Mouse (Mus musculus) liver, adult 2 months (tissue): ENCODE data around the gene Npvf. TPM values are rescaled to one million over a fixed set of nuclear protein-coding genes. Genes with fewer than 3 reads are reported as not detected.

Experiments
- DNase-seq: peaks from one replicate; pipeline ENCODE4 v3.0.0-alpha.2; 2011; ENCODE audit warnings: low read depth, low spot score; ENCODE audit errors: extremely low read depth
- H3K27ac ChIP-seq: fragments of 200-500 bp; replicated peaks from 2 replicates; pipeline ENCODE4 v1.5.1; 2012; ENCODE audit warnings: low read depth, mild to moderate bottlenecking, control low read depth, inconsistent platforms, low read length; ENCODE audit not compliant: insufficient read depth
- H3K27me3 ChIP-seq: fragments of 200-500 bp; 2 replicates; pipeline ENCODE4 v1.6.1; 2012; ENCODE audit warnings: mild to moderate bottlenecking, moderate library complexity, low read length, inconsistent platforms; ENCODE audit not compliant: control insufficient read depth, insufficient read depth
- H3K36me3 ChIP-seq: fragments of 200-500 bp; 2 replicates; pipeline ENCODE4 v1.6.1; 2012; ENCODE audit warnings: low read length, inconsistent platforms; ENCODE audit not compliant: control insufficient read depth, insufficient read depth
- H3K4me1 ChIP-seq: fragments of 200-500 bp; 2 replicates; pipeline ENCODE4 v1.6.1; 2011; ENCODE audit warnings: low read length; ENCODE audit not compliant: control insufficient read depth, insufficient read depth
- H3K4me3 ChIP-seq: fragments of 200-500 bp; 2 replicates; pipeline ENCODE4 v1.5.1; 2011; ENCODE audit warnings: low read depth, mild to moderate bottlenecking, control low read depth, low read length, moderate library complexity; ENCODE audit not compliant: insufficient read depth
- H3K79me2 ChIP-seq: fragments of 200-500 bp; 2 replicates; pipeline ENCODE4 v1.6.1; 2012; ENCODE audit warnings: inconsistent platforms, mild to moderate bottlenecking, low read length, moderate library complexity; ENCODE audit not compliant: control insufficient read depth, insufficient read depth
- H3K9ac ChIP-seq: fragments of 200-500 bp; 2 replicates; pipeline ENCODE4 v1.6.1; 2012; ENCODE audit warnings: low read depth, mild to moderate bottlenecking, control low read depth, inconsistent platforms, low read length
- CTCF ChIP-seq: fragments of 200-500 bp; IDR thresholded peaks from 2 replicates; pipeline ENCODE4 v1.5.1; 2011; ENCODE audit warnings: low read depth, low read length, control low read depth
- POLR2A ChIP-seq: fragments of 200-500 bp; IDR thresholded peaks from 2 replicates; pipeline ENCODE4 v1.6.1; 2011; ENCODE audit warnings: low read length, control low read depth; ENCODE audit not compliant: insufficient read depth; ENCODE audit errors: extremely low read depth
- WGBS: fragments of 180-500 bp; shearing (Covaris S2); methylation state at CpG from one replicate; pipeline ENCODE4 v1.1.7; 2018; 5-methylcytosine and 5-hydroxymethylcytosine counted together
- polyA plus RNA-seq: library from polyadenylated mRNA; depleted of rRNA; stranded (reverse); fragments of >200 nt; gene quantifications from 2 replicates; pipeline ENCODE4 v1.2.3, GENCODE M21; 2012; rRNA removed
- total RNA-seq: library from RNA; depleted of rRNA; stranded (reverse); fragments of >200 nt; gene quantifications from 2 replicates; pipeline ENCODE4 v1.2.3, GENCODE M21; 2014; rRNA removed

Gene Npvf
- total RNA-seq (not detected in 2 replicates), polyA plus RNA-seq (not detected in 2 replicates)

GRCm38 (mm10) chr6:50654356-50654755 is at the start of gene Npvf:
Gene Npvf (minus strand): TSS chr6:50654439.
- H3K27ac ChIP-seq, result no peak within 1 kb of the TSS
- H3K4me1 ChIP-seq, result no peaks in the 10 kb centered on the region
- TF ChIP-seq CTCF, result no peak
- no peak for TF ChIP-seq POLR2A
- no peak within 1 kb of the TSS for H3K9ac ChIP-seq
- DNase-seq, result no peak
- H3K36me3 ChIP-seq, result no peaks in the 10 kb centered on the region
- H3K4me3 ChIP-seq, result no peak within 1 kb of the TSS
- 75% methylated on average over 4 of the region's 4 CpGs for WGBS
- H3K27me3 ChIP-seq, result no peaks in the 10 kb centered on the region
- no peaks in the 10 kb centered on the region for H3K79me2 ChIP-seq

- H3K79me2 ChIP-seq, result no peaks in the 10 kb centered on the region
- no peak for DNase-seq
- no peaks in the 10 kb centered on the region for H3K36me3 ChIP-seq
- no peak overlapping the region for H3K27ac ChIP-seq
- no peaks in the 10 kb centered on the region for H3K4me1 ChIP-seq
- H3K27me3 ChIP-seq, result no peaks in the 10 kb centered on the region
- H3K9ac ChIP-seq, result no peak overlapping the region
- 80% methylated on average over 15 of the region's 15 CpGs for WGBS
- TF ChIP-seq POLR2A (no peak), CTCF (no peak)
- no peak overlapping the region for H3K4me3 ChIP-seq
Measured at GRCm38 (mm10) chr6:50689121-50689815, 35.0 kb upstream of the Npvf start.

DNA sequence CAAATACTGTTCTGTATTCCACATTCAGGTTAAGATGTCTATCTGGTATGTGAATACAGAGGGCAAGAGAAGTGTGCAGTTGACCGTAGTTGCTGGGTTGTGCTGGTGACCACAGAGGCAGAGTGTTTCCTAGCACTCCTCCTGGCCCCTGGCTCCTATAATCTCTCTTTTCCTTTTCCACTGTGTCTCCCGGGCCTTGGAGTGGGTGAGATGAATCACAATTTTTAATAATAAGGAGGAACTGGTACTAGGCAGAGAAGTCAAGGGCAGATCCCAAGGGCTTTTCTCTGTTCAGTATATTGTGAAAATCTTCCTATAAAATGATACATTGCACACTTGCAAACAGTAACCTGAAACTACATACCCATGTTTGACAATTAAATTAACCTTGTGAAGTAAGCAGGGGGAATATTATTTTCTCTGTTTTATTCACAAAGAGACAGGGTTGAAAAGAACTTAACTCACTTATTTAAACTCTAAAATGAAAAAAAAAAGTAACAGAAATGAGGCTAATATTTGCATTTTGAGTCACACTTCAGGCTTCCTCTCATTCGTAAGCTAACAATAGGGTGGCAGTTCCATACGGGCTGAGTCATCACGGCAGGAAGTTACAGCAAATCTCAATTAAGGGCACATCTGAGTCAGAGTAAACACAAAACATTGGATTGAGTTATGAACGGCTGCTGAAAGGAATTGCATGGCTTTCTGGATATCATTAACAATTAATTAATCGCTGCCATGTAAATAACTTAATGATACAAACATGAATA is 30.6 kb upstream of the Npvf start:
- Histone ChIP-seq H3K4me3 (no peak overlapping the region), H3K79me2 (no peaks in the 10 kb centered on the region), H3K36me3 (no peaks in the 10 kb centered on the region), H3K4me1 (no peaks in the 10 kb centered on the region), H3K27me3 (no peaks in the 10 kb centered on the region; the same call in 1 of the 2 replicates), H3K9ac (no peak overlapping the region), H3K27ac (no peak overlapping the region)
- TF ChIP-seq POLR2A (no peak), CTCF (no peak)
- 59% methylated on average over 7 of the region's 7 CpGs for WGBS
- DNase-seq, result no peak

GRCm38 (mm10) chr6:50681491-50681890 is 27.3 kb upstream of the Npvf start:
- Histone ChIP-seq H3K9ac (no peak overlapping the region), H3K27ac (no peak overlapping the region), H3K36me3 (no peaks in the 10 kb centered on the region), H3K4me1 (no peaks in the 10 kb centered on the region), H3K27me3 (no peaks in the 10 kb centered on the region; the same call in 1 of the 2 replicates), H3K79me2 (no peaks in the 10 kb centered on the region), H3K4me3 (no peak overlapping the region)
- DNase-seq, result no peak
- 46% methylated on average over 5 of the region's 5 CpGs for WGBS
- no peak for TF ChIP-seq POLR2A
- no peak for TF ChIP-seq CTCF

DNA sequence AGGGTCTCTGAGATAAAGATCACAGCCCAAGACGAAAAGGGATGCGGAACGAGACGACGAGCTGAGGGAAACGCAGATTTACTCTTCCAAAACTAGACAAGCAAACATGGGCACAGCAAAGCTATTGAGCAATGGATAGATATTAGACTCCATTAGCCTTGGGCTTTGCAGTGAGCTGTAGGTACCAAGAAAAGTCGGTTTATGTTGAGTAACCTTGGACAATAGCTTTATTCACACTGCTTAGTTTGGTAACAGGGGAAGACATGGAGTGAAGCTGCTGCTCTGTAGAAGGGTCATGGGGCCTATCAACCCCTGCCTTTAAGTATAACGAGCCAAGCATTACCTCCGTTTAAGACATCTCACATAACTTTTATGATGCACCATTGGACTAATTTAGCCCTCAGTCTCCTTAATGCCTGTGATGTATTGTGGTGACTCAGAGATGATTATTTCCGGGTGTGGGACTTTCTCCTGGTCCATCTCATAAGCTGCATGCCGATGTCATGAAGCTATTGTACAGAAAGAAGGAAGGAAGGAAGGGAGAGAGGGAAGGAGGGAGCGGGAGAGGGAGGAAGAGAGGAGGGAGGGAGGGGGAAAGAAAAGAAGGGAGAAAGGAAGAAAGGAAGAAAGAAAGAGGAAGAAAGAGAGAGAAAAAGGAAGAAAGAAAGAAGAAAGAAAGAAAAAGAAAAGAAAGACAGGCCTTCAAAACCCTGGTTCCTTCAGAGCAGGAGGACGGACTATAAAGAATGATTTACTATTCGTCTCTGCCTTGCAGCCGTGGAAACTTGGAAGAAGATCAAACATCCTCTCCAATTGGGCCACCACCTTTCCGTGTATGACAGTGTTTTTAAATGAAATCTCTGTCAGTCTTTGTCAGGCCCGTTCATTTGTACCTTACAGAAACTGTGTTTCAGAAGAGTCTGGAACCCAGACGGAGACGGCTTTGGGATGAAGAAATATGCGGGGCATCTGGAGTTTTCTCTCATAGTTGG is 26.3 kb upstream of the Npvf start:
- Histone ChIP-seq H3K27me3 (no peaks in the 10 kb centered on the region; the same call in 1 of the 2 replicates), H3K4me3 (no peak overlapping the region), H3K4me1 (no peaks in the 10 kb centered on the region), H3K79me2 (no peaks in the 10 kb centered on the region), H3K36me3 (no peaks in the 10 kb centered on the region), H3K27ac (no peak overlapping the region), H3K9ac (no peak overlapping the region)
- WGBS, result 66% methylated on average over 20 of the region's 20 CpGs
- TF ChIP-seq CTCF, result no peak
- TF ChIP-seq POLR2A, result no peak
- no peak for DNase-seq
